Mouse (Mus musculus) brain, embryonic 14.5 days (tissue): ENCODE data around the gene 5031439G07Rik.

ENCODE experiments used
- CTCF ChIP-seq: fragments of 200-500 bp; IDR thresholded peaks from 2 replicates; pipeline ENCODE4 v1.5.1; 2012; ENCODE audit warnings: inconsistent platforms, mild to moderate bottlenecking, moderate library complexity, borderline replicate concordance; ENCODE audit not compliant: insufficient read depth, insufficient read length; ENCODE audit errors: extremely low read depth
- POLR2A ChIP-seq: fragments of 200-500 bp; IDR thresholded peaks from 2 replicates; pipeline ENCODE4 v1.6.1; 2012; ENCODE audit warnings: mild to moderate bottlenecking, inconsistent platforms, borderline replicate concordance; ENCODE audit not compliant: poor library complexity, insufficient read depth, insufficient read length, severe bottlenecking; ENCODE audit errors: extremely low read depth

- TF ChIP-seq CTCF (no peak), POLR2A (no peak)
These were observed 39.4 kb downstream of the 5031439G07Rik start for GRCm38 (mm10) chr15:84948990-84949389.
